Mouse (Mus musculus) midbrain, embryonic 10.5 days (tissue): Measurements from ENCODE around the gene Ptprc. TPM values are rescaled to one million over a fixed set of nuclear protein-coding genes. Genes with fewer than 3 reads are reported as not detected.

Experiments used
- DNase-seq: peaks from one replicate; pipeline ENCODE4 v3.0.0-alpha.2; 2017; ENCODE audit warnings: low spot score
- H3K27ac ChIP-seq: fragments of 300-500 bp; sonication (generic); replicated peaks from 2 replicates; pipeline ENCODE4 v1.5.1; 2016; ENCODE audit warnings: mild to moderate bottlenecking
- H3K27me3 ChIP-seq: fragments of 300-500 bp; sonication (generic); 2 replicates; pipeline ENCODE4 v1.6.1; 2016; ENCODE audit warnings: low read depth, mild to moderate bottlenecking; ENCODE audit not compliant: poor library complexity, severe bottlenecking
- H3K36me3 ChIP-seq: fragments of 300-500 bp; sonication (generic); 2 replicates; pipeline ENCODE4 v1.6.1; 2016; ENCODE audit warnings: mild to moderate bottlenecking, moderate library complexity
- H3K4me1 ChIP-seq: fragments of 300-500 bp; sonication (generic); 2 replicates; pipeline ENCODE4 v1.6.1; 2016
- H3K4me3 ChIP-seq: fragments of 300-500 bp; sonication (generic); 2 replicates; pipeline ENCODE4 v1.5.1; 2016; ENCODE audit warnings: mild to moderate bottlenecking, moderate library complexity
- H3K9me3 ChIP-seq: fragments of 300-500 bp; sonication (generic); replicated peaks from 2 replicates; pipeline ENCODE4 v1.6.1; 2016; ENCODE audit warnings: mild to moderate bottlenecking
- WGBS: fragments of 180-500 bp; shearing (Covaris S2); methylation state at CpG from one replicate; pipeline ENCODE4 v1.1.7; 2016; 5-methylcytosine and 5-hydroxymethylcytosine counted together
- polyA plus RNA-seq: library from polyadenylated mRNA; unstranded; fragments of >200 nt; fragmentation: Nextera tagmentation; extraction: Ambion mirVana; gene quantifications from 2 replicates; pipeline ENCODE4 v1.2.1, GENCODE M21; 2016

Ptprc gene
- polyA plus RNA-seq, 1 experiment from 2014 or later, result 1.5 TPM

- Histone ChIP-seq H3K27me3 (no peaks in the 10 kb centered on the region), H3K27ac (no peak overlapping the region), H3K36me3 (no peaks in the 10 kb centered on the region), H3K4me1 (no peaks in the 10 kb centered on the region), H3K4me3 (no peak overlapping the region), H3K9me3 (no peaks in the 10 kb centered on the region)
- 63% methylated on average over 12 of the region's 12 CpGs for WGBS
- no peak for DNase-seq
These were observed 55.6 kb downstream of the Ptprc start for GRCm38 (mm10) chr1:138119895-138120294.

GRCm38 (mm10) chr1:138093219-138093618 lies 82.3 kb downstream of the Ptprc start:
- 79% methylated on average over 1 of the region's 1 CpGs for WGBS
- no peak overlapping the region for H3K27ac ChIP-seq
- H3K27me3 ChIP-seq, result no peaks in the 10 kb centered on the region

GRCm38 (mm10) chr1:138085810-138086209 lies 89.7 kb downstream of the Ptprc start:
- Histone ChIP-seq H3K27me3 (no peaks in the 10 kb centered on the region), H3K4me3 (no peak overlapping the region), H3K9me3 (no peaks in the 10 kb centered on the region), H3K36me3 (no peaks in the 10 kb centered on the region), H3K4me1 (no peaks in the 10 kb centered on the region), H3K27ac (no peak overlapping the region)
- WGBS, result 9% methylated on average over 1 of the region's 1 CpGs
- peak; percentile 52 for DNase-seq

More at GRCm38 (mm10) chr1:138093219-138093618, 82.3 kb downstream of the Ptprc start:
- Histone ChIP-seq H3K4me1 (no peaks in the 10 kb centered on the region), H3K36me3 (no peaks in the 10 kb centered on the region), H3K4me3 (no peak overlapping the region), H3K9me3 (no peaks in the 10 kb centered on the region)
- DNase-seq, result no peak

- H3K27me3 ChIP-seq, result no peaks in the 10 kb centered on the region
- H3K4me3 ChIP-seq, result no peak overlapping the region
- no peak overlapping the region for H3K27ac ChIP-seq
- H3K36me3 ChIP-seq, result no peaks in the 10 kb centered on the region
- no peak for DNase-seq
- H3K4me1 ChIP-seq, result no peaks in the 10 kb centered on the region
- H3K9me3 ChIP-seq, result no peaks in the 10 kb centered on the region
These were observed 91.8 kb downstream of the Ptprc start for GRCm38 (mm10) chr1:138083707-138084106.

GRCm38 (mm10) chr1:138080308-138080707 lies 95.2 kb downstream of the Ptprc start:
- H3K36me3 ChIP-seq, result no peaks in the 10 kb centered on the region
- DNase-seq, result no peak
- H3K4me3 ChIP-seq, result no peak overlapping the region
- 91% methylated on average over 1 of the region's 1 CpGs for WGBS
- no peaks in the 10 kb centered on the region for H3K4me1 ChIP-seq
- H3K9me3 ChIP-seq, result no peaks in the 10 kb centered on the region
- no peak overlapping the region for H3K27ac ChIP-seq
- H3K27me3 ChIP-seq, result no peaks in the 10 kb centered on the region

- Histone ChIP-seq H3K4me1 (peaks cover 11% of the 10 kb centered on the region), H3K27me3 (no peaks in the 10 kb centered on the region), H3K4me3 (no peak overlapping the region), H3K36me3 (no peaks in the 10 kb centered on the region), H3K27ac (peak overlapping the region; percentile 53; the same call in 1 of the 2 replicates), H3K9me3 (no peaks in the 10 kb centered on the region)
- peak; percentile 67 for DNase-seq
- WGBS, result 42% methylated on average over 10 of the region's 10 CpGs
These were observed 131.1 kb downstream of the Ptprc start for GRCm38 (mm10) chr1:138044196-138044945.

- Histone ChIP-seq H3K27ac (0 out of 2 replicates have a peak overlapping the region, but pooled peaks have one; percentile 25), H3K4me1 (peaks cover 27% of the 10 kb centered on the region), H3K27me3 (no peaks in the 10 kb centered on the region), H3K36me3 (no peaks in the 10 kb centered on the region), H3K9me3 (no peaks in the 10 kb centered on the region), H3K4me3 (no peak overlapping the region)
- 68% methylated on average over 5 of the region's 5 CpGs for WGBS
- DNase-seq, result no peak
These were observed 135.0 kb downstream of the Ptprc start for GRCm38 (mm10) chr1:138040556-138040955.

- H3K27ac ChIP-seq, result peak overlapping the region; percentile 49; the same call in 1 of the 2 replicates
- no peak for DNase-seq
- H3K36me3 ChIP-seq, result no peaks in the 10 kb centered on the region
- H3K27me3 ChIP-seq, result no peaks in the 10 kb centered on the region
- no peaks in the 10 kb centered on the region for H3K9me3 ChIP-seq
- 23% methylated on average over 1 of the region's 1 CpGs for WGBS
- H3K4me1 ChIP-seq, result peaks cover 24% of the 10 kb centered on the region
- H3K4me3 ChIP-seq, result no peak overlapping the region
These were observed 136.3 kb downstream of the Ptprc start for GRCm38 (mm10) chr1:138039201-138039600.

- no peak overlapping the region for H3K4me3 ChIP-seq
- H3K27ac ChIP-seq, result peak overlapping the region; percentile 52
- H3K4me1 ChIP-seq, result peaks cover 22% of the 10 kb centered on the region
- H3K27me3 ChIP-seq, result no peaks in the 10 kb centered on the region
- H3K9me3 ChIP-seq, result no peaks in the 10 kb centered on the region
- no peaks in the 10 kb centered on the region for H3K36me3 ChIP-seq
- peak; percentile 21 for DNase-seq
- 57% methylated on average over 5 of the region's 5 CpGs for WGBS
These were observed 138.0 kb downstream of the Ptprc start for GRCm38 (mm10) chr1:138037484-138037883.

GRCm38 (mm10) chr1:138029649-138030048 lies 145.9 kb downstream of the Ptprc start:
- Histone ChIP-seq H3K4me3 (no peak overlapping the region), H3K9me3 (no peaks in the 10 kb centered on the region), H3K36me3 (no peaks in the 10 kb centered on the region), H3K4me1 (peaks cover 24% of the 10 kb centered on the region), H3K27ac (peak overlapping the region; percentile 65), H3K27me3 (peaks cover 23% of the 10 kb centered on the region)
- 25% methylated on average over 4 of the region's 4 CpGs for WGBS
- peak; percentile 61 for DNase-seq

- Histone ChIP-seq H3K4me3 (no peak overlapping the region), H3K9me3 (no peaks in the 10 kb centered on the region), H3K27me3 (peaks cover 23% of the 10 kb centered on the region), H3K4me1 (peaks cover 43% of the 10 kb centered on the region), H3K36me3 (no peaks in the 10 kb centered on the region), H3K27ac (no peak overlapping the region)
- WGBS, result 91% methylated on average over 1 of the region's 1 CpGs
- DNase-seq, result no peak
These were observed 150.2 kb downstream of the Ptprc start for GRCm38 (mm10) chr1:138025298-138025697.

GRCm38 (mm10) chr1:138023601-138024000 lies 151.9 kb downstream of the Ptprc start:
- peaks cover 28% of the 10 kb centered on the region for H3K4me1 ChIP-seq
- H3K27ac ChIP-seq, result no peak overlapping the region
- H3K9me3 ChIP-seq, result no peaks in the 10 kb centered on the region
- no peak for DNase-seq
- no peaks in the 10 kb centered on the region for H3K36me3 ChIP-seq
- WGBS, result 69% methylated on average over 4 of the region's 4 CpGs
- peaks cover 18% of the 10 kb centered on the region for H3K27me3 ChIP-seq
- H3K4me3 ChIP-seq, result no peak overlapping the region

GRCm38 (mm10) chr1:138022918-138023295 lies 152.6 kb downstream of the Ptprc start:
- H3K27me3 ChIP-seq, result peaks cover 16% of the 10 kb centered on the region
- H3K4me3 ChIP-seq, result no peak overlapping the region
- WGBS, result 39% methylated on average over 3 of the region's 3 CpGs
- no peaks in the 10 kb centered on the region for H3K36me3 ChIP-seq
- DNase-seq, result no peak
- peaks cover 22% of the 10 kb centered on the region for H3K4me1 ChIP-seq
- H3K9me3 ChIP-seq, result no peaks in the 10 kb centered on the region
- H3K27ac ChIP-seq, result no peak overlapping the region
